Mouse (Mus musculus): Measurements from ENCODE around the gene Map4. TPM values are rescaled to one million over a fixed set of nuclear protein-coding genes. Genes with fewer than 3 reads are reported as not detected.

Map4 gene
- polyA plus RNA-seq, 1 experiment from 2014 or later: 66.5 TPM

GRCm38 (mm10) chr9:109900604-109901003 lies 30.7 kb upstream of the Map4 start:
- ATAC-seq (ENCODE audit: insufficient number of reproducible peaks, insufficient read depth, low FRiP score, low TSS enrichment): no peak
- 86% methylated on average over 3 of the region's 3 CpGs for WGBS
- Histone ChIP-seq H3K4me3 (no peak overlapping the region), H3K27me3 (no peaks in the 10 kb centered on the region), H3K9me3 (no peaks in the 10 kb centered on the region), H3K4me1 (no peaks in the 10 kb centered on the region), H3K4me2 (replicated peaks) (no peak overlapping the region), H3K36me3 (peaks cover 10% of the 10 kb centered on the region; the same call in 1 of the 2 replicates), H3K9ac (no peak overlapping the region), H3K27ac (no peak overlapping the region)

GRCm38 (mm10) chr9:109902246-109902645 lies 29.0 kb upstream of the Map4 start:
- Histone ChIP-seq H3K4me2 (replicated peaks) (no peak overlapping the region), H3K4me1 (no peaks in the 10 kb centered on the region), H3K4me3 (no peak overlapping the region), H3K9ac (no peak overlapping the region), H3K36me3 (no peaks in the 10 kb centered on the region), H3K9me3 (no peaks in the 10 kb centered on the region), H3K27me3 (no peaks in the 10 kb centered on the region), H3K27ac (no peak overlapping the region)
- 54% methylated on average over 4 of the region's 4 CpGs for WGBS
- no peak for ATAC-seq (ENCODE audit: insufficient number of reproducible peaks, insufficient read depth, low FRiP score, low TSS enrichment)

- Histone ChIP-seq H3K4me2 (replicated peaks) (no peak overlapping the region), H3K4me1 (no peaks in the 10 kb centered on the region), H3K27me3 (no peaks in the 10 kb centered on the region), H3K4me3 (no peak overlapping the region), H3K36me3 (no peaks in the 10 kb centered on the region), H3K27ac (no peak overlapping the region), H3K9me3 (no peaks in the 10 kb centered on the region), H3K9ac (no peak overlapping the region)
- no peak for ATAC-seq (ENCODE audit: insufficient number of reproducible peaks, insufficient read depth, low FRiP score, low TSS enrichment)
- 66% methylated on average over 5 of the region's 5 CpGs for WGBS
Observed at GRCm38 (mm10) chr9:109902740-109903139, 28.5 kb upstream of the Map4 start.

- 57% methylated on average over 8 of the region's 8 CpGs for WGBS
- no peak for ATAC-seq (ENCODE audit: insufficient number of reproducible peaks, insufficient read depth, low FRiP score, low TSS enrichment)
- H3K4me2 ChIP-seq (replicated peaks): no peak overlapping the region
- no peak overlapping the region for H3K27ac ChIP-seq
- no peaks in the 10 kb centered on the region for H3K27me3 ChIP-seq
- H3K4me3 ChIP-seq: no peak overlapping the region
- no peak overlapping the region for H3K9ac ChIP-seq
- no peaks in the 10 kb centered on the region for H3K9me3 ChIP-seq
- H3K36me3 ChIP-seq: no peaks in the 10 kb centered on the region
- H3K4me1 ChIP-seq: no peaks in the 10 kb centered on the region
Observed at GRCm38 (mm10) chr9:109907300-109907699, 24.0 kb upstream of the Map4 start.

- Histone ChIP-seq H3K4me1 (no peaks in the 10 kb centered on the region), H3K9me3 (no peaks in the 10 kb centered on the region), H3K36me3 (no peaks in the 10 kb centered on the region), H3K9ac (no peak overlapping the region), H3K27ac (no peak overlapping the region), H3K4me2 (replicated peaks) (no peak overlapping the region), H3K4me3 (no peak overlapping the region), H3K27me3 (no peaks in the 10 kb centered on the region)
- ATAC-seq (ENCODE audit: insufficient number of reproducible peaks, insufficient read depth, low FRiP score, low TSS enrichment): no peak
- 73% methylated on average over 6 of the region's 6 CpGs for WGBS
Observed at GRCm38 (mm10) chr9:109907774-109908465, 23.3 kb upstream of the Map4 start.

- no peaks in the 10 kb centered on the region for H3K4me1 ChIP-seq
- H3K27ac ChIP-seq: no peak overlapping the region
- H3K36me3 ChIP-seq: no peaks in the 10 kb centered on the region
- ATAC-seq (ENCODE audit: insufficient number of reproducible peaks, insufficient read depth, low FRiP score, low TSS enrichment): no peak
- no peak overlapping the region for H3K4me2 ChIP-seq (replicated peaks)
- H3K9ac ChIP-seq: no peak overlapping the region
- WGBS: 74% methylated on average over 8 of the region's 8 CpGs
- H3K9me3 ChIP-seq: no peaks in the 10 kb centered on the region
- H3K4me3 ChIP-seq: no peak overlapping the region
- H3K27me3 ChIP-seq: no peaks in the 10 kb centered on the region
Observed at GRCm38 (mm10) chr9:109909102-109909501, 22.2 kb upstream of the Map4 start.

- 88% methylated on average over 4 of the region's 4 CpGs for WGBS
- no peaks in the 10 kb centered on the region for H3K4me1 ChIP-seq
- no peak overlapping the region for H3K4me2 ChIP-seq (replicated peaks)
- H3K4me3 ChIP-seq: no peak overlapping the region
- no peaks in the 10 kb centered on the region for H3K9me3 ChIP-seq
- no peak overlapping the region for H3K9ac ChIP-seq
- no peaks in the 10 kb centered on the region for H3K27me3 ChIP-seq
- no peaks in the 10 kb centered on the region for H3K36me3 ChIP-seq
- no peak for ATAC-seq (ENCODE audit: insufficient number of reproducible peaks, insufficient read depth, low FRiP score, low TSS enrichment)
- no peak overlapping the region for H3K27ac ChIP-seq
Observed at GRCm38 (mm10) chr9:109909926-109910325, 21.3 kb upstream of the Map4 start.

- no peak for ATAC-seq (ENCODE audit: insufficient number of reproducible peaks, insufficient read depth, low FRiP score, low TSS enrichment)
- Histone ChIP-seq H3K27ac (no peak overlapping the region), H3K9me3 (no peaks in the 10 kb centered on the region), H3K27me3 (no peaks in the 10 kb centered on the region), H3K4me3 (no peak overlapping the region), H3K4me1 (no peaks in the 10 kb centered on the region), H3K4me2 (replicated peaks) (no peak overlapping the region), H3K36me3 (no peaks in the 10 kb centered on the region), H3K9ac (no peak overlapping the region)
- WGBS: 86% methylated on average over 7 of the region's 7 CpGs
Observed at GRCm38 (mm10) chr9:109911779-109912178, 19.5 kb upstream of the Map4 start.

GRCm38 (mm10) chr9:109914269-109914926 lies 16.9 kb upstream of the Map4 start:
- H3K4me1 ChIP-seq: no peaks in the 10 kb centered on the region
- no peak overlapping the region for H3K9ac ChIP-seq
- H3K27ac ChIP-seq: no peak overlapping the region
- no peaks in the 10 kb centered on the region for H3K9me3 ChIP-seq
- no peak overlapping the region for H3K4me2 ChIP-seq (replicated peaks)
- 69% methylated on average over 4 of the region's 4 CpGs for WGBS
- H3K36me3 ChIP-seq: no peaks in the 10 kb centered on the region
- H3K27me3 ChIP-seq: no peaks in the 10 kb centered on the region
- no peak overlapping the region for H3K4me3 ChIP-seq
- no peak for ATAC-seq (ENCODE audit: insufficient number of reproducible peaks, insufficient read depth, low FRiP score, low TSS enrichment)

- Histone ChIP-seq H3K4me2 (replicated peaks) (no peak overlapping the region), H3K27me3 (no peaks in the 10 kb centered on the region), H3K27ac (no peak overlapping the region), H3K4me3 (no peak overlapping the region), H3K9me3 (no peaks in the 10 kb centered on the region), H3K4me1 (no peaks in the 10 kb centered on the region), H3K36me3 (no peaks in the 10 kb centered on the region), H3K9ac (no peak overlapping the region)
- 94% methylated on average over 2 of the region's 2 CpGs for WGBS
- ATAC-seq (ENCODE audit: insufficient number of reproducible peaks, insufficient read depth, low FRiP score, low TSS enrichment): no peak
Observed at GRCm38 (mm10) chr9:109917931-109918330, 13.3 kb upstream of the Map4 start.

GRCm38 (mm10) chr9:109929131-109929530 lies 2.1 kb upstream of the Map4 start:
- Histone ChIP-seq H3K9ac (no peak overlapping the region), H3K27ac (no peak overlapping the region), H3K4me2 (replicated peaks) (no peak overlapping the region), H3K4me3 (no peak overlapping the region), H3K36me3 (no peaks in the 10 kb centered on the region), H3K9me3 (no peaks in the 10 kb centered on the region), H3K4me1 (peaks cover 11% of the 10 kb centered on the region; the same call in 1 of the 2 replicates), H3K27me3 (no peaks in the 10 kb centered on the region)
- no peak for ATAC-seq (ENCODE audit: insufficient number of reproducible peaks, insufficient read depth, low FRiP score, low TSS enrichment)
- WGBS: 89% methylated on average over 3 of the region's 3 CpGs

GRCm38 (mm10) chr9:109930063-109930462 lies 1.2 kb upstream of the Map4 start:
- H3K9ac ChIP-seq: no peak overlapping the region
- H3K4me1 ChIP-seq: peaks cover 11% of the 10 kb centered on the region; the same call in 1 of the 2 replicates
- no peaks in the 10 kb centered on the region for H3K9me3 ChIP-seq
- H3K36me3 ChIP-seq: no peaks in the 10 kb centered on the region
- no peak for ATAC-seq (ENCODE audit: insufficient number of reproducible peaks, insufficient read depth, low FRiP score, low TSS enrichment)
- 90% methylated on average over 5 of the region's 5 CpGs for WGBS
- H3K4me2 ChIP-seq (replicated peaks): no peak overlapping the region
- H3K27me3 ChIP-seq: no peaks in the 10 kb centered on the region
- H3K4me3 ChIP-seq: no peak overlapping the region
- no peak overlapping the region for H3K27ac ChIP-seq
